Mouse (Mus musculus) CH12.LX (cell line): ENCODE results near the gene Sycp2. TPM values are rescaled to one million over a fixed set of nuclear protein-coding genes. Genes with fewer than 3 reads are reported as not detected.

Experiments used
- DNase-seq: peaks from one replicate; pipeline ENCODE4 v3.0.0-alpha.2; 2013; ENCODE audit errors: extremely low read depth
- H3K27ac ChIP-seq: 2 replicates; pipeline ENCODE4 v1.5.1; 2012; ENCODE audit warnings: low read depth, mild to moderate bottlenecking, control low read depth, moderate library complexity; ENCODE audit not compliant: insufficient read depth
- H3K27me3 ChIP-seq: replicated peaks from 2 replicates; pipeline ENCODE3; 2012; ENCODE audit warnings: inconsistent platforms
- H3K36me3 ChIP-seq, 2 experiments: replicated peaks in 1 of 2; 2 replicates each; pipeline versions ENCODE3 to v1.6.1; 2012; ENCODE audit warnings: inconsistent platforms in 1 of 2, low read length in 1 of 2, mild to moderate bottlenecking in 1 of 2, mixed read lengths in 1 of 2, moderate library complexity in 1 of 2; ENCODE audit not compliant: control insufficient read depth in 1 of 2, insufficient read depth in 1 of 2
- H3K4me1 ChIP-seq, 2 experiments: 2 replicates each; pipeline ENCODE4 v1.6.1; 2012; ENCODE audit warnings: inconsistent platforms in 1 of 2, moderate library complexity in 1 of 2; ENCODE audit not compliant: insufficient read depth in 2 of 2, control insufficient read depth in 1 of 2
- H3K4me2 ChIP-seq: 2 replicates; pipeline ENCODE4 v1.6.1; 2012; ENCODE audit warnings: low read depth, mild to moderate bottlenecking, control low read depth; ENCODE audit not compliant: poor library complexity, insufficient read depth, severe bottlenecking
- H3K4me3 ChIP-seq, 3 experiments: fragments of 150-350 bp in 1 of 3; sonication (generic) in 1 of 3; replicated peaks in 1 of 3; 2 replicates each; pipeline versions ENCODE3 to v1.5.1; 2011 to 2012; ENCODE audit warnings: low read depth in 2 of 3, low read length in 2 of 3, mild to moderate bottlenecking in 2 of 3, moderate library complexity in 2 of 3, control low read depth in 1 of 3, improper control_type of control experiment in 1 of 3, inconsistent platforms in 1 of 3, mixed read lengths in 1 of 3; ENCODE audit not compliant: poor library complexity in 1 of 3
- H3K79me2 ChIP-seq: replicated peaks from 2 replicates; pipeline ENCODE4 v1.6.1; 2012; ENCODE audit warnings: mild to moderate bottlenecking, moderate library complexity; ENCODE audit not compliant: control insufficient read depth, poor library complexity, insufficient read depth, severe bottlenecking; ENCODE audit errors: extremely low read depth
- H3K9ac ChIP-seq: 2 replicates; pipeline ENCODE4 v1.6.1; 2012; ENCODE audit warnings: low read depth, mild to moderate bottlenecking, control low read depth, moderate library complexity; ENCODE audit not compliant: insufficient read depth
- H3K9me3 ChIP-seq: replicated peaks from 2 replicates; pipeline ENCODE3; 2012; ENCODE audit warnings: low read length, inconsistent platforms, mixed read lengths
- CHD2 ChIP-seq: IDR thresholded peaks from 2 replicates; pipeline ENCODE4 v1.6.1; 2011; ENCODE audit warnings: low read length, improper control_type of control experiment
- MAX ChIP-seq: IDR thresholded peaks from 2 replicates; pipeline ENCODE4 v1.6.1; 2011; ENCODE audit warnings: low read length, improper control_type of control experiment
- MAZ ChIP-seq: IDR thresholded peaks from 2 replicates; pipeline ENCODE4 v1.6.1; 2012; ENCODE audit warnings: low read depth, mild to moderate bottlenecking, inconsistent platforms, low read length, improper control_type of control experiment, moderate library complexity
- MXI1 ChIP-seq: IDR thresholded peaks from 2 replicates; pipeline ENCODE4 v1.6.1; 2011; ENCODE audit warnings: mild to moderate bottlenecking, low read depth, low read length, improper control_type of control experiment
- NELFE ChIP-seq: IDR thresholded peaks from 2 replicates; pipeline ENCODE4 v1.6.1; 2011; ENCODE audit warnings: low read depth, low read length, improper control_type of control experiment
- NRF1 ChIP-seq: IDR thresholded peaks from 2 replicates; pipeline ENCODE4 v1.6.1; 2014; ENCODE audit warnings: low read depth, mild to moderate bottlenecking, inconsistent platforms, low read length, improper control_type of control experiment, moderate library complexity
- POLR2A ChIP-seq: IDR thresholded peaks from 2 replicates; pipeline ENCODE4 v1.6.1; 2011; ENCODE audit warnings: low read depth, mild to moderate bottlenecking, improper control_type of control experiment, low read length
- POLR2AphosphoS2 ChIP-seq: IDR thresholded peaks from 2 replicates; pipeline ENCODE4 v1.6.1; 2011; ENCODE audit warnings: low read depth, low read length, improper control_type of control experiment
- RAD21 ChIP-seq: IDR thresholded peaks from 2 replicates; pipeline ENCODE4 v1.6.1; 2011; ENCODE audit warnings: low read depth, mild to moderate bottlenecking, low read length, improper control_type of control experiment, moderate library complexity
- ZC3H11A ChIP-seq: IDR thresholded peaks from 2 replicates; pipeline ENCODE4 v1.6.1; 2012; ENCODE audit warnings: low read depth, mild to moderate bottlenecking, inconsistent platforms, low read length, improper control_type of control experiment
- ZKSCAN1 ChIP-seq: IDR thresholded peaks from 2 replicates; pipeline ENCODE4 v1.6.1; 2012; ENCODE audit warnings: low read depth, inconsistent platforms, low read length, improper control_type of control experiment, borderline replicate concordance
- ZMIZ1 ChIP-seq: IDR thresholded peaks from 2 replicates; pipeline ENCODE4 v1.6.1; 2012; ENCODE audit warnings: low read depth, mild to moderate bottlenecking, inconsistent platforms, low read length, improper control_type of control experiment
- ZNF384 ChIP-seq: IDR thresholded peaks from 2 replicates; pipeline ENCODE4 v1.6.1; 2012; ENCODE audit warnings: low read depth, low read length, improper control_type of control experiment, inconsistent platforms
- dilution Hi-C: fragments of 300-500 bp; cut with MboI; formaldehyde crosslinking; loops from 2 replicates; pipeline ENCODE4 v1.14.3; 2020; ENCODE audit warnings: low sequenced_read_pairs; ENCODE audit not compliant: extremely low pct_unique_long_range_greater_than_20kb, extremely low pct_ligation_motif_present
- in situ Hi-C: fragments of 300-500 bp; cut with MboI; formaldehyde crosslinking; loops from 3 replicates; pipeline ENCODE4 v1.14.3; 2019; ENCODE audit warnings: low sequenced_read_pairs, low pct_ligation_motif_present, low pct_unique_long_range_greater_than_20kb, mixed read lengths
- polyA plus RNA-seq: library from polyadenylated mRNA; unstranded; fragments of >175 nt; gene quantifications from 2 replicates; pipeline ENCODE4 v1.2.1, GENCODE M21; 2012; ENCODE audit warnings: low read depth; ENCODE audit not compliant: insufficient read length
- total RNA-seq, 2 experiments: library from RNA; depleted of rRNA; stranded (reverse); fragments of 300-350 nt in 1 of 2; fragments of >200 nt in 1 of 2; gene quantifications; 2 replicates each; pipeline ENCODE4 v1.2.3; 2012 to 2014

Gene Sycp2
- total and polyA plus RNA-seq, 3 experiments: not detected

DNA sequence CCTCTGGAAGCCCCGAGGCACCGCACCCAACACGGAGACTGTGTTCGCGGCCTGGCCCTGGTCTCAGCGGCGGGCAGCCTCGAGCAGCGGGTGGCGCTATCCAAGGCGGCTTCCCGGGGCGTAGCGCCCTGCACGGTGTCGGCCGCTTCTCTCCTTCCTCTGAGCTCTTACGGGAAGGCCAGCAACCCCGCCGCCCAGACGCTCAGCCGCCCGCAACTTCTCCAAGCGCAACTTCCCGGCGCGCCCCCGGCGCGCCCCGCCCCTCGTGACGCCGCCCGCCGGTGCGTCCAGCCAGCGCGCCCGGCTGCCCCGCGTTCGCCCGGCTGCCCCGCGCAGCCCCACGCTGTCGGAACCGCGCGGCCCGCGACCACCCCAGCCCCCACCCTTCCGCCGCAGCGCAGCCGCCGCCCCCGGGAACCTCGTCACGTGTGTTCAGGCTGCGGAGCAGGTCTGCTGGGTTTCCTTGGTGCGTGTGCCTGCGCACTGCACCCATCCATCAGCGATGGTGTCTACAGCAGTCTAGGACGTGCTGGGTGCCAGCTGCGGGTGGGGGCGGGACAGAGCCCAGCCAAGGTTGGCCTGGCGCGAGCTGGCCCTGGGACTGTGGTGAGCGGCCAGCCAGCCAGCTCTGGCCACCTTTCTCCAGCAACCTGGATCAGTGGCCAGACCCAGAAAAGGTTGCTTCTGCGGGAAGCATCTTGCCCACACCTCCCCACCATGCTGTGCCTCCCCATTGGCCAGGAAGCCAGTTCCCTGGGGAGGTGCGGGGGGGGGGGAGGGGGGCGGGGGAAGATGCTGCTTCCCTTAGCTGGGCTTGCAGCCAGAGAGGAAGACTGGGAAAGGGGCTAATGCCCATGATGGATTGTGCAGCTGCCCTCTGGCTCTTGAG lies 7.0 kb upstream of the Sycp2 start, which contains the start of the genes Ppp1r3d and Fam217b:
Gene Ppp1r3d (minus strand): TSS at position 212 of the 889 bp plus-strand sequence.
Gene Fam217b (plus strand): TSS at position 264 of the 889 bp plus-strand sequence.
- no peak within 1 kb of the TSS for H3K4me3 ChIP-seq
- dilution Hi-C loops: no loop called here
- no peaks in the 10 kb centered on the region for H3K79me2 ChIP-seq
- no peak within 1 kb of the TSS for H3K4me2 ChIP-seq
- no peak within 1 kb of the TSS for H3K27ac ChIP-seq
- in situ Hi-C loops: no loop called here
- H3K4me1 ChIP-seq: peaks cover 0 to 3% of the 10 kb centered on the region in 2 experiments; a peak in 1 of 4 replicates
- H3K9me3 ChIP-seq: peaks cover 22% of the 10 kb centered on the region
- no peaks in the 10 kb centered on the region for H3K36me3 ChIP-seq
- no peak for DNase-seq
- H3K27me3 ChIP-seq: no peaks in the 10 kb centered on the region
- TF ChIP-seq CHD2 (no peak), MAX (no peak), MAZ (no peak), NRF1 (no peak), ZNF384 (no peak), ZKSCAN1 (no peak), POLR2AphosphoS2 (no peak)
- TF ChIP-seq, all 38 proteins: peak for 0
- H3K9ac ChIP-seq: no peak within 1 kb of the TSS

GRCm38 (mm10) chr2:178413481-178414260 lies 6.2 kb upstream of the Sycp2 start:
- Histone ChIP-seq H3K9ac (no peak overlapping the region), H3K36me3 (no peaks in the 10 kb centered on the region), H3K9me3 (peaks cover 22% of the 10 kb centered on the region), H3K4me1 (peaks cover 0 to 3% of the 10 kb centered on the region in 2 experiments; a peak in 1 of 4 replicates), H3K4me3 (no peak overlapping the region), H3K27ac (no peak overlapping the region), H3K4me2 (no peak overlapping the region), H3K79me2 (no peaks in the 10 kb centered on the region), H3K27me3 (peaks cover 1% of the 10 kb centered on the region)
- no peak for TF ChIP-seq MAZ
- TF ChIP-seq RAD21: no peak
- TF ChIP-seq NELFE: no peak
- no peak for TF ChIP-seq NRF1
- TF ChIP-seq MXI1: no peak
- no peak for TF ChIP-seq POLR2A
- no peak for TF ChIP-seq ZC3H11A
- no peak for TF ChIP-seq ZMIZ1
- in situ Hi-C loops: no loop called here
- no peak for DNase-seq
- dilution Hi-C loops: no loop called here
